Mouse (Mus musculus) neural tube, embryonic 14.5 days (tissue): ENCODE measurements around the gene Inafm2. TPM values are rescaled to one million over a fixed set of nuclear protein-coding genes. Genes with fewer than 3 reads are reported as not detected.

ENCODE experiments used
- ATAC-seq: fragments of 200-750 bp; cut with Nextera tagmentation; 2 replicates; pipeline ENCODE4 v1.8.0; 2017; ENCODE audit warnings: low read depth, mild to moderate bottlenecking, moderate TSS enrichment, moderate library complexity
- H3K27ac ChIP-seq: fragments of 300-500 bp; sonication (generic); 2 replicates; pipeline ENCODE4 v1.5.1; 2014; ENCODE audit warnings: low read depth, mild to moderate bottlenecking, control low read depth, low read length, moderate library complexity, mixed read lengths
- H3K27me3 ChIP-seq: fragments of 300-500 bp; sonication (generic); 2 replicates; pipeline ENCODE4 v1.6.1; 2014; ENCODE audit warnings: low read length; ENCODE audit not compliant: control insufficient read depth, insufficient read depth
- H3K36me3 ChIP-seq: fragments of 300-500 bp; sonication (generic); 2 replicates; pipeline ENCODE4 v1.6.1; 2014; ENCODE audit warnings: low read length, mixed read lengths; ENCODE audit not compliant: control insufficient read depth, insufficient read depth
- H3K4me1 ChIP-seq: fragments of 300-500 bp; sonication (generic); 2 replicates; pipeline ENCODE4 v1.6.1; 2014; ENCODE audit warnings: low read length; ENCODE audit not compliant: control insufficient read depth, insufficient read depth
- H3K4me2 ChIP-seq: fragments of 300-500 bp; sonication (generic); 2 replicates; pipeline ENCODE4 v1.6.1; 2014; ENCODE audit warnings: mild to moderate bottlenecking, low read depth, low read length, control low read depth
- H3K4me3 ChIP-seq: fragments of 300-500 bp; sonication (generic); 2 replicates; pipeline ENCODE4 v1.5.1; 2014; ENCODE audit warnings: low read depth, low read length, control low read depth, mixed read lengths
- H3K9ac ChIP-seq: fragments of 300-500 bp; sonication (generic); replicated peaks from 2 replicates; pipeline ENCODE4 v1.6.1; 2014; ENCODE audit warnings: low read depth, mild to moderate bottlenecking, control low read depth, low read length, mixed read lengths
- H3K9me3 ChIP-seq: fragments of 300-500 bp; sonication (generic); 2 replicates; pipeline ENCODE4 v1.6.1; 2016; ENCODE audit warnings: low read length; ENCODE audit not compliant: control insufficient read depth
- WGBS: fragments of 180-500 bp; shearing (Covaris S2); extraction: QIAGEN DNeasy Blood & Tissue Kit; methylation state at CpG from one replicate; pipeline ENCODE4 v1.1.7; 2014; 5-methylcytosine and 5-hydroxymethylcytosine counted together
- polyA plus RNA-seq: library from polyadenylated mRNA; unstranded; fragments of >200 nt; fragmentation: Nextera tagmentation; extraction: Ambion mirVana; gene quantifications from 2 replicates; pipeline ENCODE4 v1.2.1, GENCODE M21; 2014

Inafm2 gene
- polyA plus RNA-seq: 29.4 and 32.3 TPM in 2 replicates

DNA sequence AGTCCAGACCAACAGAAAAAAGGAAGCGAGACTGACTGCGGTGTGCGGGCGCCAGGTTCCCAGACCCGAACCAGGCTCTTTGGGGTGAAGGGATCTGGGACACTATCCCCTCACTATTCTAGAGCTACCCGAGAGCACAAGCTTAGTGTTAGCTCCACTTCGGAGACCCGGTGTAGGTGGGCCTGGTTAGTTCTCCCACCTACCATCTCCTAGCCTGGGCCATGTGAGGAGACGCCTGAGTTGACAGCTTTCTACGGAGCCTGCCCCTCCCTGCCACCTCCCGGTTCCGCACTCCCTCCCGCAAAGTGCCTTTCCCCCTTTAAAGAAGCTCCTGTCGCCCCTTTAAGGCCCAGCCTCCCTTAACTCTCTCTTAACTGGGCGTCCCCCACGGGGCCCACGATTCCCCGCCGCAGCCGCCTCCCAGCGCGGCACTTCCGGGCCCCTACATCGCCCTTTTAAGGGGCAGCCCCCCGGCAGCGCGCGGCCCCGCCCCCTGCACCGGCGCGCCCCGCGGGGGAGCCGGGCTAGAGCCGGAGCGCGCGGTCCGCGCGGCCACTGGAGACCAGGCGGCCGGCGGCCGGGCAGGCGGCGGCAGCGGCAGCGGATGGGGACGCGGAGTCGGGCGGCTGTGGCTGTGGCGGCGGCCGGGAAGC, at the start of gene Inafm2:
TSS of gene Inafm2 (plus strand) at position 527 of the 653 bp plus-strand sequence.
- no peaks in the 10 kb centered on the region for H3K27me3 ChIP-seq
- peak within 1 kb of the TSS; percentile 93 for H3K9ac ChIP-seq
- H3K4me1 ChIP-seq: peaks cover 40% of the 10 kb centered on the region
- no peaks in the 10 kb centered on the region for H3K36me3 ChIP-seq
- 1% methylated on average over 29 of the region's 57 CpGs for WGBS
- H3K4me3 ChIP-seq: peak within 1 kb of the TSS; percentile 83
- no peaks in the 10 kb centered on the region for H3K9me3 ChIP-seq
- H3K4me2 ChIP-seq: peak within 1 kb of the TSS; percentile 91
- H3K27ac ChIP-seq: peak within 1 kb of the TSS; percentile 73; the same call in 1 of the 2 replicates
- ATAC-seq: peak; percentile 92

DNA sequence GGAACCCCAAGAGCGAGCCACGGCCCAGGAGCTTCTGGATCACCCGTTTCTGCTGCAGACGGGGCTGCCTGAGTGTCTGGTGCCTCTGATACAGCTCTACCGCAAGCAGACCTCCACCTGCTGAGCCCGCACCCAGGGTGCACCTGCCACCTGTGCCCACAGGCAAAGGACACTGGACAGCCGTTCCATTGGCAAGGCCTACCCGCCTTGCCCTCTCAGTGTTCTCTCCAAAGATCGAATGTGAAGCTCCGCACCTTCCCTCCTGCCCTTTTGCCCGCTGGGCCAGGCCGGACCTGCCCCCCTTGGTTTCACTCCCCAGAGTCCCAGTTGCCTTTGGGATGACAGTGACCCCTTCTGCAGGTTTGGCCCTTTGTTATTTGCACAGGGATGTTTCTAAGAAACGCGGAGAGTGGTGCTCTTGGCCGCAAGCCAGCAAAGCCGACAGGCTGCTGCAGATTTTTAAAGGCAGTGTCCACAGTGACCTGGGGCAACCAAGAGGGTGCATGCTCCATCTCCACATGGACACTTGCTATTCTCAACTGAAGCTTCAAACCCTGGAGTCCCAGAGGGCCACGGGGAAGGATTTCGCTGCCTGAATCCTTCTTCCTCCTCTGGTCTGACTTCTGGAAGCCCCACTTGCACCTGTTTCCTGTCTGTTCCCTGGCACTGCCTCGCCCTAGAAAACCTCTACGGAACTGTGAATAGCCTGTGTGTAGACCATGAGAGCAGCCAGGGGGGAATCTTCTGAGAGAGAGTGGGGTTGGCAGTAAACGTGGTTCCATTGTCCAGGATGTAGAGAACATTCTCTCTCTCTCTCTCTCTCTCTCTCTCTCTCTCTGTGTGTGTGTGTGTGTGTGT, 48.9 kb upstream of the Inafm2 start:
- ATAC-seq: no peak
- H3K27me3 ChIP-seq: peaks cover 31% of the 10 kb centered on the region
- no peak overlapping the region for H3K9ac ChIP-seq
- H3K36me3 ChIP-seq: no peaks in the 10 kb centered on the region
- 48% methylated on average over 21 of the region's 21 CpGs for WGBS
- H3K9me3 ChIP-seq: no peaks in the 10 kb centered on the region
- H3K4me3 ChIP-seq: no peak overlapping the region
- no peak overlapping the region for H3K27ac ChIP-seq
- no peak overlapping the region for H3K4me2 ChIP-seq
- no peaks in the 10 kb centered on the region for H3K4me1 ChIP-seq

DNA sequence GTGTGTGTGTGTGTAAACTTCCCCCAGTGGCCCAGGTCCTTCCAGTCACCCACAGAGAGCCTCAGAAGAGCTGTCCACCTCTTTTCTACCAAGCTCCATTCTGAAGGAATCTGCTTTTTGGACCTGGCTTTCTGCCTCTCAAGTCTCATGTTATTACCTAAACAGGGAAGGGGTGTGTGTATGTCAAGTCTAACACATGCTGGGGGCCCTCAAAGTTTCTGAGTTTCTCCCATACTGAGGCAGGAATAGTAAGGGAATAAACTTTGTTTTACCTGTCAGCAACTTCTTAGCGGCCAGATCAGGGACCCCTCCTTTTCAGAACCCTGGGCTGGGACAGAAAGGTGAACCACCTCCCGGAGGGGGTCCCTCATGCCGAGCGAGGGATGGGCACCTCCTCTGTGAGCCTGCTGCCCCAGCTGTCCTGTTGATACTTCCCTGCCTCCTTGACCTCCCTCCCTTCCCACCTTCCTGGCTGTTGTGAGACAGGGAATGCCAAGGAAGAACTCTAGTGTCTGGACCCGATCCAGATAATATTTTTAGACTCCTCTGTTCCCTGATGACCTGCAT, 48.2 kb upstream of the Inafm2 start:
- ATAC-seq: no peak
- no peak overlapping the region for H3K4me3 ChIP-seq
- H3K9ac ChIP-seq: no peak overlapping the region
- no peaks in the 10 kb centered on the region for H3K9me3 ChIP-seq
- no peaks in the 10 kb centered on the region for H3K36me3 ChIP-seq
- no peak overlapping the region for H3K4me2 ChIP-seq
- peaks cover 38% of the 10 kb centered on the region for H3K27me3 ChIP-seq
- H3K27ac ChIP-seq: no peak overlapping the region
- H3K4me1 ChIP-seq: no peaks in the 10 kb centered on the region; the same call in 1 of the 2 replicates
- 34% methylated on average over 5 of the region's 5 CpGs for WGBS

DNA sequence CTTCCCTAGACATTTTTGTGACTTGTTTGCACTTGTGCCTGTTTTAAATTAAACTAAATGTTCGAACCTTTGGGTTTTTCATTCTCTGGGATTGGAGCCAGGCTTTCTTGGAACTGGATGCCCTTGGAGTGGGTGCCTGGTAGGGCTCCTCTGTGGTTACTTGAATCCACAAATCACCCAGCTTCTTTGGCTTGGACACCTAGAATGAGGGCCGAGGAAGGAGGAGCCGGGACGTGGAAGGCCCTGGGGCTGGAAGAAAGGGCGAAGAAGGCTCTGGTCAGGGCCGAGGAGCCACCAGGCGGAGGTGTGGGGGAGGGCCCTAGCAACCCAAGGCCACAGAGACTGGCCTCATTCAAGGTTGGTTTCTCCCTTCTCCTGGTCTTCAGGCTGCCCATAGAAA, 47.6 kb upstream of the Inafm2 start:
- WGBS: 27% methylated on average over 7 of the region's 7 CpGs
- Histone ChIP-seq H3K36me3 (no peaks in the 10 kb centered on the region), H3K9me3 (no peaks in the 10 kb centered on the region), H3K4me3 (no peak overlapping the region), H3K4me2 (no peak overlapping the region), H3K27ac (no peak overlapping the region), H3K9ac (no peak overlapping the region), H3K4me1 (peaks cover 5% of the 10 kb centered on the region), H3K27me3 (peaks cover 43% of the 10 kb centered on the region)
- no peak for ATAC-seq

DNA sequence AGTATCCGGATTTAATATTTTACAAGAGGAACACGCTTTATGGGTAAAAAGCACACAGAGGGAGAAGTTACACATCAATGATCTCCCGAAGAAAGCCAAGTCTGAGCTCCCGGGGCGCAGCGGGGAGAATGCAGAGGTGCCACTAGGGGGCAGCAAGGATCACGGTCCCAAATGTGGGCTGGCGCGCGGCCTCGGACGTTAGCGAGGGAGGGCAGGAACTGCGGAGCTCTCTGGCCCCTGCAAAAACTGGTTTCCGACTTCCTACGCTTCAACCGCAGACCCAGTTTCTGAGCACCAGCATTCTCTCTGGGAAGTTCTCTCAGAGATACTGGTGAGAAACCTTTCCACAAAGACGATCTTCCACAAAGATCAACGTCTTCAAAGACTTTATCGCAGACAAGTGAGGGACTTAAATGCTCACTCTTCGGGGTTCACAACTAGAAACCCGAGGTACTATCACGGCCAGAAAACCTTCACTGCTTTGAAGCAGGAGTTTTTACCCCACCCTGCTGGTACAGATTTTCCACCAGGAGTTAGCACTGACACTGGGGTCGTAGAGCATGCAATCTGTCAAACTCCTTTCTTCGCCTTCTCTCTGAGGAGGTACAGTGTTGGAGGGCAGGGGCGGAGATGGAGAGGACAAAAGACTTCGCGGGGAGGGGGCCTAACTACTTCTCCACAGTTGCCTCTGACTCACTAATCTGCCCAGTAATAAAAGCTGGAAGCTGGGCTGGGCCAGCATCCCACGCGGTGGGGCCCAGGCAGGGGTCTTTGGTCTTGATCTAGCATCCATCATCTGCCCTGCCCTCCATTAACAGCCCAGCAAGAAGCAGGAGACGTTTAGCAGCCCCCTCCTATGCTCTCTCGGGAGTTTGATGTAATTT, 45.1 kb upstream of the Inafm2 start:
- H3K4me1 ChIP-seq: peaks cover 18% of the 10 kb centered on the region
- no peak overlapping the region for H3K9ac ChIP-seq
- peaks cover 56% of the 10 kb centered on the region for H3K27me3 ChIP-seq
- H3K4me3 ChIP-seq: 0 out of 2 replicates have a peak overlapping the region, but pooled peaks have one; percentile 5
- no peak for ATAC-seq
- H3K27ac ChIP-seq: no peak overlapping the region
- no peaks in the 10 kb centered on the region for H3K9me3 ChIP-seq
- H3K36me3 ChIP-seq: no peaks in the 10 kb centered on the region
- H3K4me2 ChIP-seq: peak overlapping the region; percentile 9; the same call in 1 of the 2 replicates
- WGBS: under 1% methylated on average over 32 of the region's 32 CpGs

DNA sequence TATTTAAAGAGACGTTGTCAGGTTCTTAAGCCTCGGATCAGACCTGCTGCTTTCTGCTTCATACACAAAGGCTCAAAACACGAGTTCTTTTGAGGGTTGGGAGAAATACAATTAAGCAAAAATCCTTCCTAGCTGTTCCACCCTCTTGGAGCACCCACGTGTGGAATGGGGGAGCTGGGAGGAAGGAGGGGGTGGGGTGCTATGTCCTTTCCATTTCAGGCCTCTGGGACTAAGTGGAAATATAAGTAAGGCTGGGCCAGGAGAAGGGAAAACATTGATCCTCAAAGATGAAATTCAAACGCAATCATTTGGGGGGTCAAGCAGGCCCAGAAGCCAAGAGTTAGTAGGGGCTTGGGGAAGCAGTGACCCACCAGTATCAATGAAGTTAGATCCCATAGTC, 44.4 kb upstream of the Inafm2 start:
- no peak overlapping the region for H3K9ac ChIP-seq
- 2% methylated on average over 5 of the region's 5 CpGs for WGBS
- H3K4me1 ChIP-seq: peaks cover 18% of the 10 kb centered on the region
- no peaks in the 10 kb centered on the region for H3K9me3 ChIP-seq
- H3K4me3 ChIP-seq: no peak overlapping the region
- H3K36me3 ChIP-seq: no peaks in the 10 kb centered on the region
- H3K27me3 ChIP-seq: peaks cover 61% of the 10 kb centered on the region
- no peak for ATAC-seq
- H3K4me2 ChIP-seq: no peak overlapping the region
- H3K27ac ChIP-seq: no peak overlapping the region

DNA sequence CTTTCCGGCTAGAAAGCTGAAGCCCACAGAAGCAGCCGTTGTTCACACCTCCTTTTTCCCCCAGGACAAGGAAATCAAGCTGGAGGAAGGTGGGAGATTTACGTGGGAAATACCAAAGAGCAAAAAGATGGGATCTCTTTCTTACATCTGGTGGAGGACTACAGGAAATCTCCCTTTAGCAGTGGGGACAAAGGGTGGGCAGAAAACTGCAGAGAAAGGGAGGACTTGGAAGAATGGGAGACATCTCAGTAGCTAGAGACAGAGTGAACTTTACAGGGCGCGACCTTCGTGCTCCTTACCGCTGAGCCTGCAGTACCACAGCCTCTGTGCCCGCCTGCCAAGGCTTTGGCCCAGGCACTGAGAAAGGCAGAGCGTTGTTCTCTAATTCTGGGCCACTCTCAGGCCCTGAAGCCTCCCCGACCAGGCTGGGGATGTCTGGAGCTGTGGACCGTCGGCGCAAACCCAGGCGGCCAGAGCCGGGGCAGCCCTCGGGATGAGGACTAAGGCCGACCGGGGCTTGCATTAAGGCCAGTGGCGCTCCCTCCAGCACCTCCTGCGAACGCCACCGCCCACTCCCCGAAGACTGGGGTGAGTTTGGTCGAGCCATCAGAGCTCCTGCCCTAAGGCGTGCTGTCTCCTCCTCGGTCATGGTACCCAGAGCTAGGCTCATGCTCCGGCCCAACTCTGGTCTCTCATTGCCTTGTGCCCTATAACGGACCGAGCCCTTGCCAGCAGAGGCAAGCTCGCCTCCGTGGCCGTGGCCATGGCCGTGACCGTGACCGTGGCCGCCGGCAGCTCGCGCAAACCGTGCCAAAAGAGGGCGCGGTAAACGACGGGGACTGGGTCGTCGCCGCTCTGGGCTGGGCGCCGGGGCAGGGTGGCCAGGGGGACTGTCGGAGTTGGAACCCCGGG, 43.3 kb upstream of the Inafm2 start:
- Histone ChIP-seq H3K36me3 (no peaks in the 10 kb centered on the region), H3K4me1 (peaks cover 18% of the 10 kb centered on the region), H3K27me3 (peaks cover 65% of the 10 kb centered on the region), H3K4me3 (peak overlapping the region; percentile 17), H3K4me2 (peak overlapping the region; percentile 57), H3K27ac (no peak overlapping the region), H3K9ac (0 out of 2 replicates have a peak overlapping the region, but pooled peaks have one; percentile 21), H3K9me3 (no peaks in the 10 kb centered on the region)
- ATAC-seq: peak; percentile 9; the same call in 1 of the 2 replicates
- WGBS: 3% methylated on average over 49 of the region's 51 CpGs
